Mouse (Mus musculus) heart, embryonic 15.5 days (tissue): Measurements from ENCODE around the gene Sohlh1. TPM values are rescaled to one million over a fixed set of nuclear protein-coding genes. Genes with fewer than 3 reads are reported as not detected.
A peak's percentile ranks its signal among the peaks of the same experiment; 100 is the strongest.

Experiments
- ATAC-seq: fragments of 200-750 bp; cut with Nextera tagmentation; replicated peaks from 2 replicates; pipeline ENCODE4 v1.8.0; 2017; ENCODE audit warnings: low read depth, moderate TSS enrichment; ENCODE audit not compliant: insufficient number of reproducible peaks, insufficient read depth, low FRiP score
- H3K27ac ChIP-seq: fragments of 300-500 bp; sonication (generic); 2 replicates; pipeline ENCODE4 v1.5.1; 2015; ENCODE audit warnings: mild to moderate bottlenecking, inconsistent platforms
- H3K27me3 ChIP-seq: fragments of 300-500 bp; sonication (generic); 2 replicates; pipeline ENCODE4 v1.6.1; 2015; ENCODE audit warnings: inconsistent platforms
- H3K36me3 ChIP-seq: fragments of 300-500 bp; sonication (generic); 2 replicates; pipeline ENCODE4 v1.6.1; 2015; ENCODE audit warnings: mild to moderate bottlenecking, inconsistent platforms
- H3K4me1 ChIP-seq: fragments of 300-500 bp; sonication (generic); replicated peaks from 2 replicates; pipeline ENCODE4 v1.6.1; 2015; ENCODE audit warnings: inconsistent platforms
- H3K4me2 ChIP-seq: fragments of 300-500 bp; sonication (generic); 2 replicates; pipeline ENCODE4 v1.6.1; 2015; ENCODE audit warnings: inconsistent platforms, mild to moderate bottlenecking, moderate library complexity
- H3K4me3 ChIP-seq: fragments of 300-500 bp; sonication (generic); 2 replicates; pipeline ENCODE4 v1.5.1; 2015; ENCODE audit warnings: mild to moderate bottlenecking, inconsistent platforms
- H3K9ac ChIP-seq: fragments of 300-500 bp; sonication (generic); 2 replicates; pipeline ENCODE4 v1.6.1; 2015; ENCODE audit warnings: mild to moderate bottlenecking, inconsistent platforms
- H3K9me3 ChIP-seq: fragments of 300-500 bp; sonication (generic); replicated peaks from 2 replicates; pipeline ENCODE4 v1.6.1; 2016; ENCODE audit warnings: inconsistent platforms
- WGBS: fragments of 180-500 bp; shearing (Covaris S2); methylation state at CpG from one replicate; pipeline ENCODE4 v1.1.7; 2015; ENCODE audit warnings: mixed read lengths; 5-methylcytosine and 5-hydroxymethylcytosine counted together
- polyA plus RNA-seq: library from polyadenylated mRNA; unstranded; fragments of >200 nt; fragmentation: Nextera tagmentation; extraction: Ambion mirVana; gene quantifications from 2 replicates; pipeline ENCODE4 v1.2.1, GENCODE M21; 2015

Sohlh1 gene
- polyA plus RNA-seq, 1 experiment from 2014 or later: not detected

- Histone ChIP-seq H3K27me3 (peaks cover 64% of the 10 kb centered on the region), H3K4me1 (peaks cover 15% of the 10 kb centered on the region), H3K9ac (no peak overlapping the region), H3K9me3 (no peaks in the 10 kb centered on the region), H3K27ac (no peak overlapping the region), H3K4me2 (peak overlapping the region; percentile 80), H3K36me3 (no peaks in the 10 kb centered on the region), H3K4me3 (peak overlapping the region; percentile 45)
- ATAC-seq: no peak
- 6% methylated on average over 18 of the region's 18 CpGs for WGBS
These were observed 17.2 kb upstream of the Sohlh1 start for GRCm38 (mm10) chr2:25864230-25864629.

DNA sequence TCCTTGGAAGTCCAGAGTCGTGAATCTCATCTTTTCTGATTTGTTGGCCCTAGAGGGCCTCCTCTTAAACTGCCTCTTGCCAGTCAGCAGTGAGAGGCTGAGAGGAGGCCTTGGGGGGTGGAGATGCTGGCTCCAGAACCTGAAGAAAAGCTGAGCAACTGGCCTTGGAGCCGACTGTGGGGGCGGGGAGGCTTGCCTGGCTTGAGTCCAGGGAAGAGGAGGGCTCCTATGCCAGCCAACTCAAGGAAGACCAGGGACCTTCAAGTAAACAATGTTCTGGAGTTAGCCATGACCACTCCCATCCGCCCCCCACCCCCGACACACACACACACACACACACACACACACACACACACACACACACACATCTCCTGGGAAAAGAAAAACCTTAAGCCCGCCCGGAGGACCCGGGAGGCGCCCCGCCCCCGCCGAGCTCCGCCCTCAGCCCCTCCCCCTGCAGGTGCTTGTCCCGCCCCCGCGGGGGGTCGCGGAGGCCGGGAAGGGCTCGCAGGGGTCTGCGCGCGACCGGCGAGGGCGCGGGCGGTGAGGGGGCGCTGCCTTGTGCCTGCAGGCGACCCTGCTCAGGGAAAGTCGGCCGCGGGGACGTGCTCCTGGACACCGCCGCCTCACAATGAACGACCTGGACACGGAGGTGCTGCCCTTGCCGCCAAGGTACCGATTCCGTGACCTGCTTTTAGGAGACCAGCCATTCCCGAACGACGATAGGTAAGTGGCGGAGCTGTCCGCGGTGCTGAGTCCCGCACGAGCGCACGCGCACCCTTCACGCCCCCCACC lies 16.5 kb upstream of the Sohlh1 start, which contains the start of gene Kcnt1:
TSS of gene Kcnt1 (plus strand) at position 398 of the 795 bp plus-strand sequence.
- H3K4me3 ChIP-seq: peak within 1 kb of the TSS; percentile 45
- no peak for ATAC-seq
- no peaks in the 10 kb centered on the region for H3K36me3 ChIP-seq
- H3K9ac ChIP-seq: no peak within 1 kb of the TSS
- WGBS: 1% methylated on average over 53 of the region's 53 CpGs
- no peaks in the 10 kb centered on the region for H3K9me3 ChIP-seq
- peaks cover 59% of the 10 kb centered on the region for H3K27me3 ChIP-seq
- H3K4me1 ChIP-seq: peaks cover 15% of the 10 kb centered on the region
- H3K4me2 ChIP-seq: peak within 1 kb of the TSS; percentile 80
- H3K27ac ChIP-seq: no peak within 1 kb of the TSS

- peaks cover 15% of the 10 kb centered on the region for H3K4me1 ChIP-seq
- H3K4me2 ChIP-seq: peak overlapping the region; percentile 80; the same call in 1 of the 2 replicates
- H3K4me3 ChIP-seq: no peak overlapping the region
- no peak overlapping the region for H3K9ac ChIP-seq
- WGBS: 55% methylated on average over 5 of the region's 5 CpGs
- H3K9me3 ChIP-seq: no peaks in the 10 kb centered on the region
- ATAC-seq: no peak
- no peak overlapping the region for H3K27ac ChIP-seq
- no peaks in the 10 kb centered on the region for H3K36me3 ChIP-seq
- H3K27me3 ChIP-seq: peaks cover 54% of the 10 kb centered on the region
These were observed 15.7 kb upstream of the Sohlh1 start for GRCm38 (mm10) chr2:25862696-25863270.

DNA sequence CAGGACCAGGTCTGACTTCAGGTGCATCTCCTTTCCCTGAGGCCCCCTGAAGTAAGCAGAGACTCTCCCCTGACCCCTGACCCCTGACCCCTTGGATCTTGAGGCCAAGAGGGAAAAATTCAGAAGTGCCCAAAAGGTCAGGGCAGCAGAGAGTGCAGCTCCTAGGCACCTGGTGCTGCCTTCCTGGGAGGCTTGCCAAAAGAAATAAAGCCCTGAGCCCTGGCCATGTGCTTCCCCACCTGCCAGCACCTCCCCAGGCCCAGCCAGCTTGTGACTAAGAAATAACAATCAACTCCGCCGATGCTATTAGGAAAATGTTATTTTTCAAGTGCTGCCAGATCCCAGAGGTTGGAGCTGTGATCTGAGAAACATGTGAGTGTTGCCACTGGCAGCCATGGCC lies 15.0 kb upstream of the Sohlh1 start:
- peaks cover 49% of the 10 kb centered on the region for H3K27me3 ChIP-seq
- peaks cover 15% of the 10 kb centered on the region for H3K4me1 ChIP-seq
- no peak for ATAC-seq
- no peaks in the 10 kb centered on the region for H3K9me3 ChIP-seq
- H3K36me3 ChIP-seq: no peaks in the 10 kb centered on the region
- WGBS: 89% methylated on average over 2 of the region's 2 CpGs
- no peak overlapping the region for H3K27ac ChIP-seq
- no peak overlapping the region for H3K4me3 ChIP-seq
- no peak overlapping the region for H3K4me2 ChIP-seq
- no peak overlapping the region for H3K9ac ChIP-seq

- WGBS: 66% methylated on average over 3 of the region's 3 CpGs
- H3K9ac ChIP-seq: no peak overlapping the region
These were observed 12.8 kb upstream of the Sohlh1 start for GRCm38 (mm10) chr2:25859891-25860290.

GRCm38 (mm10) chr2:25853998-25854397 lies 7.0 kb upstream of the Sohlh1 start:
- H3K27ac ChIP-seq: no peak overlapping the region
- no peak overlapping the region for H3K4me3 ChIP-seq
- no peaks in the 10 kb centered on the region; the same call in 1 of the 2 replicates for H3K4me1 ChIP-seq
- H3K4me2 ChIP-seq: no peak overlapping the region
- no peak overlapping the region for H3K9ac ChIP-seq
- 0 out of 2 replicates have a peak, but pooled peaks cover 5% of the 10 kb centered on the region for H3K27me3 ChIP-seq
- no peaks in the 10 kb centered on the region for H3K9me3 ChIP-seq
- no peak for ATAC-seq
- H3K36me3 ChIP-seq: no peaks in the 10 kb centered on the region
- WGBS: 64% methylated on average over 5 of the region's 5 CpGs

More at GRCm38 (mm10) chr2:25859891-25860290, 12.8 kb upstream of the Sohlh1 start:
- H3K4me1 ChIP-seq: peaks cover 15% of the 10 kb centered on the region
- no peak for ATAC-seq
- H3K9me3 ChIP-seq: no peaks in the 10 kb centered on the region
- no peak overlapping the region for H3K4me2 ChIP-seq
- no peaks in the 10 kb centered on the region for H3K36me3 ChIP-seq
- no peak overlapping the region for H3K27ac ChIP-seq
- H3K4me3 ChIP-seq: no peak overlapping the region
- peaks cover 29% of the 10 kb centered on the region for H3K27me3 ChIP-seq

- no peaks in the 10 kb centered on the region for H3K36me3 ChIP-seq
- ATAC-seq: no peak
- WGBS: 31% methylated on average over 3 of the region's 3 CpGs
- no peaks in the 10 kb centered on the region; the same call in 1 of the 2 replicates for H3K4me1 ChIP-seq
- H3K4me2 ChIP-seq: no peak overlapping the region
- H3K9me3 ChIP-seq: no peaks in the 10 kb centered on the region
- H3K27ac ChIP-seq: no peak overlapping the region
- no peak overlapping the region for H3K4me3 ChIP-seq
- no peak overlapping the region for H3K9ac ChIP-seq
- 0 out of 2 replicates have a peak, but pooled peaks cover 5% of the 10 kb centered on the region for H3K27me3 ChIP-seq
These were observed 5.6 kb upstream of the Sohlh1 start for GRCm38 (mm10) chr2:25852626-25853025.

- ATAC-seq: no peak
- no peak overlapping the region for H3K4me3 ChIP-seq
These were observed 3.3 kb upstream of the Sohlh1 start for GRCm38 (mm10) chr2:25850330-25850729.

DNA sequence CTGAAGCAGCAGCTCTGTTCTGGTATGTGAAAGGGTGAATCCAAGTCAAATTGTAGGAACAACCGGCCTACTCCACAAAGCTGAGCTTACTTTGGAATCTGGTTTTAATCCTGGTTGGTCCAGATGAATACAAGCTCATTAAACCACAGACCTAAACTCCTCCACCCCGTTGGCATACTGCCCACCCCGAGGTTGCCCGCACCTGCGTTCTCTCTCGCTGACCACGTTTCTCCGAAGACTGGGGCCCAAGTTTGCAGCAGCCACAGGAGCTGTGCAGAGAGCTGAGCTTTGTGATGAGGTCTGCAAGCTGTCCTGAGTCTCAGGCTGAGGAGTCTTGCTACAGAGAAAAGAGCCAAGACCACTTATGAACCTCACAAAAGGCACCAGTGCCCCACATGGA lies 532 bp downstream of the Sohlh1 start:
- no peak for ATAC-seq
- no peak overlapping the region for H3K4me2 ChIP-seq
- H3K36me3 ChIP-seq: no peaks in the 10 kb centered on the region
- H3K9ac ChIP-seq: no peak overlapping the region
- H3K4me3 ChIP-seq: no peak overlapping the region
- H3K4me1 ChIP-seq: no peaks in the 10 kb centered on the region
- H3K27me3 ChIP-seq: 0 out of 2 replicates have a peak, but pooled peaks cover 5% of the 10 kb centered on the region
- no peaks in the 10 kb centered on the region for H3K9me3 ChIP-seq
- WGBS: 71% methylated on average over 8 of the region's 8 CpGs
- H3K27ac ChIP-seq: no peak overlapping the region

More at GRCm38 (mm10) chr2:25850330-25850729, 3.3 kb upstream of the Sohlh1 start:
- Histone ChIP-seq H3K9ac (no peak overlapping the region), H3K4me2 (no peak overlapping the region), H3K27me3 (0 out of 2 replicates have a peak, but pooled peaks cover 5% of the 10 kb centered on the region), H3K27ac (no peak overlapping the region), H3K4me1 (no peaks in the 10 kb centered on the region; the same call in 1 of the 2 replicates), H3K9me3 (no peaks in the 10 kb centered on the region), H3K36me3 (no peaks in the 10 kb centered on the region)
- WGBS: 18% methylated on average over 4 of the region's 4 CpGs

GRCm38 (mm10) chr2:25844097-25844496 lies 3.0 kb downstream of the Sohlh1 start:
- ATAC-seq: no peak
- no peak overlapping the region for H3K27ac ChIP-seq
- H3K36me3 ChIP-seq: no peaks in the 10 kb centered on the region
- no peak overlapping the region for H3K4me2 ChIP-seq
- no peaks in the 10 kb centered on the region for H3K4me1 ChIP-seq
- WGBS: 78% methylated on average over 3 of the region's 3 CpGs
- H3K9me3 ChIP-seq: no peaks in the 10 kb centered on the region
- H3K9ac ChIP-seq: no peak overlapping the region
- H3K27me3 ChIP-seq: no peaks in the 10 kb centered on the region
- H3K4me3 ChIP-seq: no peak overlapping the region

DNA sequence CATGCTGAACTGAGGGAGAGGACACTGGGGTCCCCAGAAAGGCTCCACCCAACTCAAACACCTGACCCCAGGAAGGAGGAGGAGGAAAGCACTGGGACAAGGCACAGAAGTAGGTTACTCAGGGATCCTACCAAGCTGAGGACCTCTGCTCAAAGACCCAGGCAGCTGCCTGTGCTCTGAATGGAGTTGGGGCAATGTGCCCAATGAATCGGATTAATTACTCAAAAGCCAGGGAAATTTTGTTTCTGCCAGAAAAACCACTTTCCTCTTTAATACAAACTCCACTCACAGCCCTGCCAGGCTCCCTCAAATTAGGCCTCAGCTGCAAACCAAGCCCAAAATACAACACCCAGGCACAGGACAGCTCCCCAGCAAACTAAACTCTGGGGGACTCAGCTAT lies 4.3 kb downstream of the Sohlh1 start:
- H3K27me3 ChIP-seq: no peaks in the 10 kb centered on the region
- no peak overlapping the region for H3K4me3 ChIP-seq
- H3K36me3 ChIP-seq: no peaks in the 10 kb centered on the region
- no peak for ATAC-seq
- H3K4me1 ChIP-seq: no peaks in the 10 kb centered on the region
- H3K27ac ChIP-seq: no peak overlapping the region
- no peaks in the 10 kb centered on the region for H3K9me3 ChIP-seq
- 66% methylated on average over 1 of the region's 1 CpGs for WGBS
- no peak overlapping the region for H3K9ac ChIP-seq
- no peak overlapping the region for H3K4me2 ChIP-seq
